Mouse (Mus musculus) midbrain, embryonic 14.5 days (tissue): Measurements from ENCODE around the gene Tex9. TPM values are rescaled to one million over a fixed set of nuclear protein-coding genes. Genes with fewer than 3 reads are reported as not detected.
A peak's percentile ranks its signal among the peaks of the same experiment; 100 is the strongest.

ENCODE experiments used
- ATAC-seq: fragments of 200-750 bp; cut with Nextera tagmentation; 2 replicates; pipeline ENCODE4 v1.8.0; 2017; ENCODE audit warnings: moderate number of reproducible peaks, moderate library complexity; ENCODE audit not compliant: low FRiP score, low TSS enrichment
- DNase-seq: peaks from one replicate; pipeline ENCODE4 v3.0.0-alpha.2; 2015
- H3K27ac ChIP-seq: fragments of 300-500 bp; sonication (generic); replicated peaks from 2 replicates; pipeline ENCODE4 v1.5.1; 2014; ENCODE audit warnings: mild to moderate bottlenecking, low read depth, low read length, moderate library complexity
- H3K27me3 ChIP-seq: fragments of 300-500 bp; sonication (generic); 2 replicates; pipeline ENCODE4 v1.6.1; 2014; ENCODE audit warnings: low read length, control low read depth, mixed read lengths; ENCODE audit not compliant: control insufficient read depth, insufficient read depth
- H3K36me3 ChIP-seq: fragments of 300-500 bp; sonication (generic); 2 replicates; pipeline ENCODE4 v1.6.1; 2014; ENCODE audit warnings: low read length, control low read depth; ENCODE audit not compliant: control insufficient read depth, insufficient read depth
- H3K4me1 ChIP-seq: fragments of 300-500 bp; sonication (generic); 2 replicates; pipeline ENCODE4 v1.6.1; 2014; ENCODE audit warnings: mild to moderate bottlenecking, antibody characterized with exemption, low read length, control low read depth; ENCODE audit not compliant: control insufficient read depth, insufficient read depth
- H3K4me2 ChIP-seq: fragments of 300-500 bp; sonication (generic); 2 replicates; pipeline ENCODE4 v1.6.1; 2014; ENCODE audit warnings: mild to moderate bottlenecking, low read length, moderate library complexity
- H3K4me3 ChIP-seq: fragments of 300-500 bp; sonication (generic); replicated peaks from 2 replicates; pipeline ENCODE4 v1.5.1; 2014; ENCODE audit warnings: low read depth, low read length
- H3K9ac ChIP-seq: fragments of 300-500 bp; sonication (generic); replicated peaks from 2 replicates; pipeline ENCODE4 v1.6.1; 2014; ENCODE audit warnings: mild to moderate bottlenecking, low read length, moderate library complexity
- H3K9me3 ChIP-seq: fragments of 300-500 bp; sonication (generic); 2 replicates; pipeline ENCODE4 v1.6.1; 2016; ENCODE audit warnings: low read length, control low read depth, mixed read lengths; ENCODE audit not compliant: control insufficient read depth
- WGBS: fragments of 180-500 bp; shearing (Covaris S2); extraction: QIAGEN DNeasy Blood & Tissue Kit; methylation state at CpG from one replicate; pipeline ENCODE4 v1.1.7; 2014; 5-methylcytosine and 5-hydroxymethylcytosine counted together
- polyA plus RNA-seq: library from polyadenylated mRNA; unstranded; fragments of >200 nt; fragmentation: Nextera tagmentation; extraction: Ambion mirVana; gene quantifications from 2 replicates; pipeline ENCODE4 v1.2.1, GENCODE M21; 2014

The Tex9 gene
- polyA plus RNA-seq, 1 experiment from 2014 or later: 39.7 TPM

- Histone ChIP-seq H3K9me3 (no peaks in the 10 kb centered on the region), H3K27me3 (no peaks in the 10 kb centered on the region), H3K27ac (no peak overlapping the region), H3K4me2 (no peak overlapping the region), H3K4me1 (peaks cover 4% of the 10 kb centered on the region; the same call in 1 of the 2 replicates), H3K9ac (no peak overlapping the region), H3K36me3 (no peaks in the 10 kb centered on the region), H3K4me3 (no peak overlapping the region)
- 88% methylated on average over 3 of the region's 3 CpGs for WGBS
- ATAC-seq: no peak
- no peak for DNase-seq
Observed at GRCm38 (mm10) chr9:72493984-72494685, 2.1 kb upstream of the Tex9 start.

- WGBS: 84% methylated on average over 2 of the region's 2 CpGs
Observed at GRCm38 (mm10) chr9:72493465-72493864, 1.5 kb upstream of the Tex9 start.

GRCm38 (mm10) chr9:72491559-72492193, 336 bp downstream of the Tex9 start:
- Histone ChIP-seq H3K36me3 (0 out of 2 replicates have a peak, but pooled peaks cover under 1% of the 10 kb centered on the region), H3K4me1 (peaks cover 4% of the 10 kb centered on the region; the same call in 1 of the 2 replicates), H3K4me2 (peak overlapping the region; percentile 56), H3K27ac (peak overlapping the region; percentile 87), H3K27me3 (no peaks in the 10 kb centered on the region), H3K9ac (peak overlapping the region; percentile 56), H3K4me3 (peak overlapping the region; percentile 61), H3K9me3 (no peaks in the 10 kb centered on the region)
- under 1% methylated on average over 32 of the region's 32 CpGs for WGBS
- ATAC-seq (peak; percentile 94), DNase-seq (peak; percentile 95)

More at GRCm38 (mm10) chr9:72493465-72493864, 1.5 kb upstream of the Tex9 start:
- Histone ChIP-seq H3K4me2 (no peak overlapping the region), H3K9me3 (no peaks in the 10 kb centered on the region), H3K36me3 (no peaks in the 10 kb centered on the region), H3K27ac (no peak overlapping the region), H3K4me3 (no peak overlapping the region), H3K9ac (no peak overlapping the region), H3K27me3 (no peaks in the 10 kb centered on the region), H3K4me1 (peaks cover 4% of the 10 kb centered on the region; the same call in 1 of the 2 replicates)
- DNase-seq: no peak
- ATAC-seq: no peak

- peaks cover 4% of the 10 kb centered on the region; the same call in 1 of the 2 replicates for H3K4me1 ChIP-seq
- 98% methylated on average over 5 of the region's 5 CpGs for WGBS
- no peaks in the 10 kb centered on the region for H3K27me3 ChIP-seq
- H3K4me3 ChIP-seq: no peak overlapping the region
- DNase-seq (no peak), ATAC-seq (no peak)
- H3K9me3 ChIP-seq: no peaks in the 10 kb centered on the region
- H3K27ac ChIP-seq: no peak overlapping the region
- H3K4me2 ChIP-seq: no peak overlapping the region
- 0 out of 2 replicates have a peak, but pooled peaks cover 10% of the 10 kb centered on the region for H3K36me3 ChIP-seq
- H3K9ac ChIP-seq: no peak overlapping the region
Observed at GRCm38 (mm10) chr9:72489131-72489530, 2.9 kb downstream of the Tex9 start.

- Histone ChIP-seq H3K9ac (no peak overlapping the region), H3K4me3 (no peak overlapping the region), H3K4me1 (peaks cover 4% of the 10 kb centered on the region; the same call in 1 of the 2 replicates), H3K27ac (no peak overlapping the region), H3K4me2 (no peak overlapping the region), H3K36me3 (peaks cover 15% of the 10 kb centered on the region; the same call in 1 of the 2 replicates), H3K9me3 (no peaks in the 10 kb centered on the region), H3K27me3 (no peaks in the 10 kb centered on the region)
- DNase-seq: no peak
- no peak for ATAC-seq
Observed at GRCm38 (mm10) chr9:72488523-72488922, 3.5 kb downstream of the Tex9 start.

- Histone ChIP-seq H3K4me3 (no peak overlapping the region), H3K27me3 (no peaks in the 10 kb centered on the region), H3K27ac (no peak overlapping the region), H3K9me3 (no peaks in the 10 kb centered on the region), H3K36me3 (peaks cover 54% of the 10 kb centered on the region), H3K9ac (no peak overlapping the region), H3K4me2 (no peak overlapping the region), H3K4me1 (no peaks in the 10 kb centered on the region)
- ATAC-seq (no peak), DNase-seq (no peak)
- WGBS: 95% methylated on average over 1 of the region's 1 CpGs
Observed at GRCm38 (mm10) chr9:72479276-72479675, 12.7 kb downstream of the Tex9 start.

GRCm38 (mm10) chr9:72477306-72477705, 14.7 kb downstream of the Tex9 start:
- Histone ChIP-seq H3K36me3 (peaks cover 59% of the 10 kb centered on the region), H3K4me1 (no peaks in the 10 kb centered on the region), H3K27me3 (no peaks in the 10 kb centered on the region), H3K9ac (no peak overlapping the region), H3K27ac (no peak overlapping the region), H3K9me3 (no peaks in the 10 kb centered on the region), H3K4me3 (no peak overlapping the region), H3K4me2 (no peak overlapping the region)
- DNase-seq: no peak
- 80% methylated on average over 6 of the region's 6 CpGs for WGBS
- no peak for ATAC-seq

- no peak for DNase-seq
Observed at GRCm38 (mm10) chr9:72475511-72475910, 16.5 kb downstream of the Tex9 start.

GRCm38 (mm10) chr9:72469851-72470250, 22.2 kb downstream of the Tex9 start:
- H3K9me3 ChIP-seq: no peaks in the 10 kb centered on the region
- peaks cover 28% of the 10 kb centered on the region for H3K36me3 ChIP-seq
- H3K4me1 ChIP-seq: no peaks in the 10 kb centered on the region
- H3K4me3 ChIP-seq: no peak overlapping the region
- no peak overlapping the region for H3K27ac ChIP-seq
- H3K4me2 ChIP-seq: no peak overlapping the region
- no peak for DNase-seq
- H3K9ac ChIP-seq: no peak overlapping the region
- 98% methylated on average over 1 of the region's 1 CpGs for WGBS
- no peak for ATAC-seq
- no peaks in the 10 kb centered on the region for H3K27me3 ChIP-seq

More at GRCm38 (mm10) chr9:72475511-72475910, 16.5 kb downstream of the Tex9 start:
- 93% methylated on average over 9 of the region's 9 CpGs for WGBS
- Histone ChIP-seq H3K9me3 (no peaks in the 10 kb centered on the region), H3K27ac (no peak overlapping the region), H3K36me3 (peaks cover 52% of the 10 kb centered on the region), H3K4me1 (no peaks in the 10 kb centered on the region), H3K4me3 (no peak overlapping the region), H3K27me3 (no peaks in the 10 kb centered on the region), H3K9ac (no peak overlapping the region), H3K4me2 (no peak overlapping the region)
- ATAC-seq: no peak
